ENCODE assay signal across 10 mouse cellular contexts in the genomic region with DNA sequence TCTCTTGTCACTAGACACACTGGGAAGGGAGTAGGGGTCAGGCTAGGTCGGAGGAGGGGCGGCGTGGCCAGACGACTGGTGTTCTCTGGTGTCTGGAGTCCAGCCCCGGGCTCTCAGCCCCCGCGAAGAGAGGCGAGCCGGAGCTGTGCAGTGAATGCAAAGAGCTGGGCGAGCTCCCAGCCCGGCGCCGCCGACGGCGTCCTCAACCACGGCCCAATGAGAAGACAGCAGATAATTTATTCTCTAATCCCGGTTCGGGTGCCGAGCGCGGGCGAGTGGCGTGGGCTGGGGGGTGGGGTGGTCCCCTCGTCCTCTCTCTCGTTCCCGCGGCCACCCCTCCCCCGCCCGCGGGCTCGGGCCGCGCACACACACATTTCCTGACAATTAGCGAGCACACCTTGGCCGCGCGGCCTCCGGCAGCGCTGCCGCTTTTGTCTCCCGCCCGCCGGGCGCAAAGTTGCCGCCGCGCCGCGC. TPM values are rescaled to one million over a fixed set of nuclear protein-coding genes. Genes with fewer than 3 reads are reported as not detected.
DNase-seq lines count a peak whose midpoint lies in the region; ATAC-seq and TF ChIP-seq lines count a peak whose summit lies in the region.
"Had no signal": no experiment of that assay in that cellular context is flagged by ENCODE, and none has a peak within 500 bp of the region (broad histone marks: within the 10 kb centered on the region; RNA-seq: fewer than 3 reads in every experiment).

No protein-coding gene starts in this region.

- H3K36me3 ChIP-seq in heart, embryonic 11.5 days (ENCODE audit: control insufficient read depth, insufficient read depth, low read length): no peaks in the 10 kb centered on the region
- no peaks in the 10 kb centered on the region for H3K36me3 ChIP-seq in heart, postnatal 0 days (replicated peaks; ENCODE audit: control insufficient read depth, insufficient read depth, low read length)
- peaks cover 2% of the 10 kb centered on the region; the same call in 1 of the 2 replicates for H3K36me3 ChIP-seq in midbrain, embryonic 12.5 days
- no peaks in the 10 kb centered on the region for H3K36me3 ChIP-seq in stomach, postnatal 0 days (ENCODE audit: control insufficient read depth, insufficient read depth, low read length)

- no peak for TF ChIP-seq CTCF in heart, postnatal 0 days (IDR thresholded peaks at IDR 0.05; ENCODE audit: low read depth)
- no peak for TF ChIP-seq CTCF in stomach, postnatal 0 days (IDR thresholded peaks at IDR 0.05; ENCODE audit: low read depth)

- no peaks in the 10 kb centered on the region for H3K9me3 ChIP-seq in heart, embryonic 11.5 days (replicated peaks; ENCODE audit: control insufficient read depth, low read length)
- H3K9me3 ChIP-seq in heart, postnatal 0 days (replicated peaks; ENCODE audit: control insufficient read depth, low read length): no peaks in the 10 kb centered on the region
- no peaks in the 10 kb centered on the region for H3K9me3 ChIP-seq in midbrain, embryonic 12.5 days
- no peaks in the 10 kb centered on the region for H3K9me3 ChIP-seq in stomach, postnatal 0 days (ENCODE audit: control insufficient read depth, low read length)

- peak overlapping the region; percentile 59; the same call in 1 of the 2 replicates for H3K9ac ChIP-seq in heart, embryonic 11.5 days (ENCODE audit: low read depth, low read length)
- peak overlapping the region; percentile 37; the same call in 1 of the 2 replicates for H3K9ac ChIP-seq in heart, postnatal 0 days (replicated peaks; ENCODE audit: low read depth, low read length)
- peak overlapping the region; percentile 100 for H3K9ac ChIP-seq in midbrain, embryonic 12.5 days (replicated peaks)
- peak overlapping the region; percentile 54 for H3K9ac ChIP-seq in stomach, postnatal 0 days (ENCODE audit: low read length)

- no peak for ATAC-seq in heart, embryonic 11.5 days (replicated peaks; ENCODE audit: insufficient number of reproducible peaks, low FRiP score, low TSS enrichment)
- peak; percentile 33; the same call in 1 of the 2 replicates for ATAC-seq in heart, postnatal 0 days (ENCODE audit: insufficient read depth, low read depth)
- ATAC-seq in midbrain, embryonic 12.5 days (ENCODE audit: low FRiP score, low read depth): peak; percentile 89
- peak; percentile 60 for ATAC-seq in stomach, postnatal 0 days (ENCODE audit: low FRiP score, low TSS enrichment)
- no peak for ATAC-seq in erythroid progenitor cell, adult 5-6 weeks (replicated peaks; ENCODE audit: low FRiP score, poor library complexity, severe bottlenecking)

- peaks cover 72% of the 10 kb centered on the region for H3K27me3 ChIP-seq in heart, embryonic 11.5 days (ENCODE audit: control insufficient read depth, insufficient read depth, low read length)
- peaks cover 83% of the 10 kb centered on the region for H3K27me3 ChIP-seq in heart, postnatal 0 days (ENCODE audit: control insufficient read depth, insufficient read depth, low read length)
- H3K27me3 ChIP-seq in midbrain, embryonic 12.5 days: peaks cover 21% of the 10 kb centered on the region
- peaks cover 12% of the 10 kb centered on the region for H3K27me3 ChIP-seq in stomach, postnatal 0 days (ENCODE audit: control insufficient read depth, insufficient read depth, low read length)

- TF ChIP-seq EP300 in heart, postnatal 0 days (IDR thresholded peaks at IDR 0.05; ENCODE audit: low read depth): no peak
- no peak for TF ChIP-seq EP300 in stomach, postnatal 0 days (optimal IDR thresholded peaks at IDR 0.05)

- H3K27ac ChIP-seq in heart, embryonic 11.5 days (ENCODE audit: low read depth, low read length): no peak overlapping the region
- no peak overlapping the region for H3K27ac ChIP-seq in brown adipose tissue, adult 24 weeks (replicated peaks; ENCODE audit: low read depth, low read length)
- no peak overlapping the region for H3K27ac ChIP-seq in heart, postnatal 0 days (ENCODE audit: low read depth)
- H3K27ac ChIP-seq in midbrain, embryonic 12.5 days (replicated peaks): peak overlapping the region; percentile 100
- H3K27ac ChIP-seq in stomach, postnatal 0 days (replicated peaks): no peak overlapping the region

- H3K4me1 ChIP-seq in heart, embryonic 11.5 days (ENCODE audit: control insufficient read depth, insufficient read depth, low read length): peaks cover 20% of the 10 kb centered on the region
- H3K4me1 ChIP-seq in brown adipose tissue, adult 24 weeks (ENCODE audit: control insufficient read depth, insufficient read depth, insufficient read length, low read length): no peaks in the 10 kb centered on the region; the same call in 1 of the 2 replicates
- H3K4me1 ChIP-seq in heart, postnatal 0 days (ENCODE audit: control insufficient read depth, insufficient read depth): peaks cover 7% of the 10 kb centered on the region; the same call in 1 of the 2 replicates
- peaks cover 51% of the 10 kb centered on the region for H3K4me1 ChIP-seq in midbrain, embryonic 12.5 days
- peaks cover 9% of the 10 kb centered on the region; the same call in 1 of the 2 replicates for H3K4me1 ChIP-seq in stomach, postnatal 0 days (replicated peaks; ENCODE audit: control insufficient read depth, insufficient read depth)

- peak overlapping the region; percentile 63 for H3K4me3 ChIP-seq in heart, embryonic 11.5 days (ENCODE audit: low read depth, low read length)
- H3K4me3 ChIP-seq in brown adipose tissue, adult 24 weeks (ENCODE audit: insufficient read depth, low read depth, low read length): peak overlapping the region; percentile 53
- peak overlapping the region; percentile 58 for H3K4me3 ChIP-seq in heart, postnatal 0 days (ENCODE audit: low read depth, low read length)
- H3K4me3 ChIP-seq in midbrain, embryonic 12.5 days: peak overlapping the region; percentile 96
- peak overlapping the region; percentile 51 for H3K4me3 ChIP-seq in stomach, postnatal 0 days (ENCODE audit: low read depth, low read length)

- DNase-seq in heart, adult 9 months (ENCODE audit: low spot score in 2 of 2): no peak
- DNase-seq in heart, postnatal 0 days (ENCODE audit: low spot score): no peak
- DNase-seq in left cerebral cortex, postnatal 36 days (ENCODE audit: low spot score in 2 of 2): peak; percentile 63 to 78
- peak; percentile 55 for DNase-seq in stomach, postnatal 0 days (ENCODE audit: low spot score)

- intact Hi-C loops in left cerebral cortex, postnatal 36 days (cut with DNase I): no loop called here

- H3K4me2 ChIP-seq in heart, embryonic 11.5 days: peak overlapping the region; percentile 93
- peak overlapping the region; percentile 85 for H3K4me2 ChIP-seq in heart, postnatal 0 days (ENCODE audit: low read depth, low read length)
- peak overlapping the region; percentile 81 for H3K4me2 ChIP-seq in midbrain, embryonic 12.5 days (replicated peaks)
- H3K4me2 ChIP-seq in stomach, postnatal 0 days (replicated peaks; ENCODE audit: low read depth): peak overlapping the region; percentile 91

- WGBS in heart, embryonic 11.5 days (ENCODE audit: insufficient replicate concordance): under 1% methylated on average over 39 of the region's 50 CpGs
- WGBS in heart, postnatal 0 days: 0% methylated on average over 38 of the region's 50 CpGs
- WGBS in midbrain, embryonic 12.5 days: 1% methylated on average over 37 of the region's 50 CpGs
- under 1% methylated on average over 37 of the region's 50 CpGs for WGBS in stomach, postnatal 0 days

RNA-seq across cellular contexts. Expression of gene Lemd1, which starts 1.2 kb away (rescaled TPM):
- polyA plus RNA-seq in heart, embryonic 11.5 days (2014; fragmentation: Nextera tagmentation; extraction: Ambion mirVana): not detected in 2 replicates
- polyA plus RNA-seq in brown adipose tissue, adult 24 weeks (2012; ENCODE audit: insufficient read depth, insufficient read length, missing spikeins): not detected in 2 replicates
- not detected in 2 replicates for total RNA-seq in heart, postnatal 0 days (2014; rRNA removed; ENCODE audit: low replicate concordance)
- polyA plus RNA-seq in heart, postnatal 0 days (2015; fragmentation: Nextera tagmentation; extraction: Ambion mirVana): not detected in 2 replicates
- total RNA-seq in left cerebral cortex, postnatal 36 days (2021): 1 to 10 TPM; 6.3 to 6.4 TPM
- 13.4 and 15.6 TPM in 2 replicates for polyA plus RNA-seq in midbrain, embryonic 12.5 days (2016; fragmentation: Nextera tagmentation; extraction: Ambion mirVana)
- 0.30 and 0.42 TPM in 2 replicates for polyA plus RNA-seq in stomach, postnatal 0 days (2015; fragmentation: Nextera tagmentation; extraction: Ambion mirVana)
- not detected in 2 replicates for total RNA-seq in erythroid progenitor cell, adult 5-6 weeks (2015; ENCODE audit: low replicate concordance)
- total RNA-seq in erythroid progenitor cell, adult 5-6 weeks (2017; ENCODE audit: low replicate concordance): not detected in 2 replicates
- total RNA-seq: hematopoietic stem cell, adult 5-6 weeks; MEL had no signal

RNA-seq across cellular contexts. Expression of gene AC124108.1, which starts 1.2 kb away (rescaled TPM):
- 0.03 TPM in 1 of 2 replicates, not detected in the other for polyA plus RNA-seq in heart, embryonic 11.5 days (2014; fragmentation: Nextera tagmentation; extraction: Ambion mirVana)
- not detected in 2 replicates for polyA plus RNA-seq in brown adipose tissue, adult 24 weeks (2012; ENCODE audit: insufficient read depth, insufficient read length, missing spikeins)
- total RNA-seq in heart, postnatal 0 days (2014; rRNA removed; ENCODE audit: low replicate concordance): 0.39 TPM in 1 of 2 replicates, not detected in the other
- polyA plus RNA-seq in heart, postnatal 0 days (2015; fragmentation: Nextera tagmentation; extraction: Ambion mirVana): not detected in 2 replicates
- 1 to 10 TPM; 5.4 to 6.2 TPM for total RNA-seq in left cerebral cortex, postnatal 36 days (2021)
- 6.1 and 7.9 TPM in 2 replicates for polyA plus RNA-seq in midbrain, embryonic 12.5 days (2016; fragmentation: Nextera tagmentation; extraction: Ambion mirVana)
- 0.02 and 0.06 TPM in 2 replicates for polyA plus RNA-seq in stomach, postnatal 0 days (2015; fragmentation: Nextera tagmentation; extraction: Ambion mirVana)
- total RNA-seq in erythroid progenitor cell, adult 5-6 weeks (2015; ENCODE audit: low replicate concordance): not detected in 2 replicates
- not detected in 2 replicates for total RNA-seq in erythroid progenitor cell, adult 5-6 weeks (2017; ENCODE audit: low replicate concordance)
- total RNA-seq: hematopoietic stem cell, adult 5-6 weeks; MEL had no signal

RNA-seq across cellular contexts. Expression of gene Gm10188, which starts 39.5 kb away (rescaled TPM):
- not detected in 2 replicates for polyA plus RNA-seq in heart, embryonic 11.5 days (2014; fragmentation: Nextera tagmentation; extraction: Ambion mirVana)
- not detected in 2 replicates for polyA plus RNA-seq in brown adipose tissue, adult 24 weeks (2012; ENCODE audit: insufficient read depth, insufficient read length, missing spikeins)
- not detected in 2 replicates for total RNA-seq in heart, postnatal 0 days (2014; rRNA removed; ENCODE audit: low replicate concordance)
- polyA plus RNA-seq in heart, postnatal 0 days (2015; fragmentation: Nextera tagmentation; extraction: Ambion mirVana): not detected in 2 replicates
- total RNA-seq in left cerebral cortex, postnatal 36 days (2021): not detected
- 0.96 TPM in 1 of 2 replicates, not detected in the other for polyA plus RNA-seq in midbrain, embryonic 12.5 days (2016; fragmentation: Nextera tagmentation; extraction: Ambion mirVana)
- polyA plus RNA-seq in stomach, postnatal 0 days (2015; fragmentation: Nextera tagmentation; extraction: Ambion mirVana): 0.19 TPM in 1 of 2 replicates, not detected in the other
- not detected in 2 replicates for total RNA-seq in erythroid progenitor cell, adult 5-6 weeks (2015; ENCODE audit: low replicate concordance)
- not detected in 2 replicates for total RNA-seq in erythroid progenitor cell, adult 5-6 weeks (2017; ENCODE audit: low replicate concordance)
- total RNA-seq: hematopoietic stem cell, adult 5-6 weeks; MEL had no signal

RNA-seq across cellular contexts. Expression of gene Cdk18, which starts 50.6 kb away (rescaled TPM):
- 4.2 and 4.4 TPM in 2 replicates for polyA plus RNA-seq in heart, embryonic 11.5 days (2014; fragmentation: Nextera tagmentation; extraction: Ambion mirVana)
- polyA plus RNA-seq in brown adipose tissue, adult 24 weeks (2012; ENCODE audit: insufficient read depth, insufficient read length, missing spikeins): 1.7 and 2.8 TPM in 2 replicates
- total RNA-seq in heart, postnatal 0 days (2014; rRNA removed; ENCODE audit: low replicate concordance): 4.0 and 6.2 TPM in 2 replicates
- polyA plus RNA-seq in heart, postnatal 0 days (2015; fragmentation: Nextera tagmentation; extraction: Ambion mirVana): 1.9 and 2.0 TPM in 2 replicates
- 10 to 100 TPM; 29.6 to 31.5 TPM for total RNA-seq in left cerebral cortex, postnatal 36 days (2021)
- 0.56 and 1.6 TPM in 2 replicates for polyA plus RNA-seq in midbrain, embryonic 12.5 days (2016; fragmentation: Nextera tagmentation; extraction: Ambion mirVana)
- polyA plus RNA-seq in stomach, postnatal 0 days (2015; fragmentation: Nextera tagmentation; extraction: Ambion mirVana): 9.7 and 14.5 TPM in 2 replicates
- total RNA-seq in erythroid progenitor cell, adult 5-6 weeks (2015; ENCODE audit: low replicate concordance): not detected in 2 replicates
- total RNA-seq in erythroid progenitor cell, adult 5-6 weeks (2017; ENCODE audit: low replicate concordance): 0.13 TPM in 1 of 2 replicates, not detected in the other

Comparison
In these comparisons a context has a peak if more than half of its experiments do, and no peak if none do; other contexts are left out.
1. ATAC-seq: peak in heart, postnatal 0 days (single experiment), midbrain, embryonic 12.5 days (single experiment) and stomach, postnatal 0 days (single experiment); none in heart, embryonic 11.5 days (single experiment) and erythroid progenitor cell, adult 5-6 weeks (single experiment).
2. H3K9ac ChIP-seq: peak in every context shown above with its lines; median percentile 100 in midbrain, embryonic 12.5 days; 59 in heart, embryonic 11.5 days; 54 in stomach, postnatal 0 days; 37 in heart, postnatal 0 days.
3. DNase-seq: peak in left cerebral cortex, postnatal 36 days (2 of 2) and stomach, postnatal 0 days (single experiment); none in heart, adult 9 months (0 of 2) and heart, postnatal 0 days (single experiment).
4. RNA of gene Lemd1, which starts 1.2 kb away (polyA plus RNA-seq): 13.4 to 15.6 TPM in midbrain, embryonic 12.5 days; 0.30 to 0.42 TPM in stomach, postnatal 0 days, not detected in heart, embryonic 11.5 days, not detected in brown adipose tissue, adult 24 weeks and not detected in heart, postnatal 0 days; every median in the first group is over 10 times any median in the second.
5. Peak in every context shown above with its lines, with median percentiles within 50 percentile points of each other: H3K4me2 ChIP-seq and H3K4me3 ChIP-seq.